Mouse (Mus musculus) lung, embryonic 14.5 days (tissue): Measurements from ENCODE around the gene Gjc2. TPM values are rescaled to one million over a fixed set of nuclear protein-coding genes. Genes with fewer than 3 reads are reported as not detected.

ENCODE experiments used
- ATAC-seq: fragments of 200-750 bp; cut with Nextera tagmentation; 2 replicates; pipeline ENCODE4 v1.8.0; 2017; ENCODE audit warnings: mild to moderate bottlenecking, moderate TSS enrichment, moderate library complexity; ENCODE audit not compliant: insufficient read depth
- DNase-seq: peaks from one replicate; pipeline ENCODE4 v3.0.0-alpha.2; 2015
- H3K27ac ChIP-seq: fragments of 300-500 bp; sonication (generic); 2 replicates; pipeline ENCODE4 v1.5.1; 2014; ENCODE audit warnings: low read depth, mild to moderate bottlenecking, moderate library complexity
- H3K27me3 ChIP-seq: fragments of 300-500 bp; sonication (generic); 2 replicates; pipeline ENCODE4 v1.6.1; 2014; ENCODE audit warnings: low read length, control low read depth; ENCODE audit not compliant: insufficient read depth
- H3K36me3 ChIP-seq: fragments of 300-500 bp; sonication (generic); 2 replicates; pipeline ENCODE4 v1.6.1; 2014; ENCODE audit warnings: control low read depth; ENCODE audit not compliant: insufficient read depth
- H3K4me1 ChIP-seq: fragments of 300-500 bp; sonication (generic); 2 replicates; pipeline ENCODE4 v1.6.1; 2014; ENCODE audit warnings: antibody characterized with exemption, control low read depth; ENCODE audit not compliant: insufficient read depth
- H3K4me2 ChIP-seq: fragments of 300-500 bp; sonication (generic); 2 replicates; pipeline ENCODE4 v1.6.1; 2014; ENCODE audit warnings: mild to moderate bottlenecking
- H3K4me3 ChIP-seq: fragments of 300-500 bp; sonication (generic); 2 replicates; pipeline ENCODE4 v1.5.1; 2014; ENCODE audit warnings: low read depth, low read length
- H3K9ac ChIP-seq: fragments of 300-500 bp; sonication (generic); 2 replicates; pipeline ENCODE4 v1.6.1; 2014
- H3K9me3 ChIP-seq: fragments of 300-500 bp; sonication (generic); 2 replicates; pipeline ENCODE4 v1.6.1; 2016; ENCODE audit warnings: low read depth, low read length, control low read depth
- CTCF ChIP-seq: IDR thresholded peaks from 2 replicates; pipeline ENCODE4 v1.5.1; 2016; ENCODE audit warnings: antibody characterized with exemption, low read depth
- WGBS: fragments of 180-500 bp; shearing (Covaris S2); extraction: QIAGEN DNeasy Blood & Tissue Kit; methylation state at CpG from one replicate; pipeline ENCODE4 v1.1.7; 2014; 5-methylcytosine and 5-hydroxymethylcytosine counted together
- polyA plus RNA-seq: library from polyadenylated mRNA; unstranded; fragments of >200 nt; fragmentation: Nextera tagmentation; extraction: Ambion mirVana; gene quantifications from 2 replicates; pipeline ENCODE4 v1.2.1, GENCODE M21; 2014

The Gjc2 gene
- polyA plus RNA-seq, 1 experiment from 2014 or later = 0.34 TPM

- WGBS = 5% methylated on average over 18 of the region's 18 CpGs
- Histone ChIP-seq H3K27ac (peak overlapping the region; percentile 97), H3K4me1 (no peaks in the 10 kb centered on the region), H3K9me3 (no peaks in the 10 kb centered on the region), H3K9ac (peak overlapping the region; percentile 92), H3K4me3 (peak overlapping the region; percentile 91), H3K27me3 (no peaks in the 10 kb centered on the region), H3K36me3 (peaks cover 68% of the 10 kb centered on the region), H3K4me2 (peak overlapping the region; percentile 85)
- TF ChIP-seq CTCF = peak; percentile 77
- ATAC-seq = peak; percentile 69
- DNase-seq = peak; percentile 88
Observed at GRCm38 (mm10) chr11:59209003-59209441, 26.0 kb upstream of the Gjc2 start.

DNA sequence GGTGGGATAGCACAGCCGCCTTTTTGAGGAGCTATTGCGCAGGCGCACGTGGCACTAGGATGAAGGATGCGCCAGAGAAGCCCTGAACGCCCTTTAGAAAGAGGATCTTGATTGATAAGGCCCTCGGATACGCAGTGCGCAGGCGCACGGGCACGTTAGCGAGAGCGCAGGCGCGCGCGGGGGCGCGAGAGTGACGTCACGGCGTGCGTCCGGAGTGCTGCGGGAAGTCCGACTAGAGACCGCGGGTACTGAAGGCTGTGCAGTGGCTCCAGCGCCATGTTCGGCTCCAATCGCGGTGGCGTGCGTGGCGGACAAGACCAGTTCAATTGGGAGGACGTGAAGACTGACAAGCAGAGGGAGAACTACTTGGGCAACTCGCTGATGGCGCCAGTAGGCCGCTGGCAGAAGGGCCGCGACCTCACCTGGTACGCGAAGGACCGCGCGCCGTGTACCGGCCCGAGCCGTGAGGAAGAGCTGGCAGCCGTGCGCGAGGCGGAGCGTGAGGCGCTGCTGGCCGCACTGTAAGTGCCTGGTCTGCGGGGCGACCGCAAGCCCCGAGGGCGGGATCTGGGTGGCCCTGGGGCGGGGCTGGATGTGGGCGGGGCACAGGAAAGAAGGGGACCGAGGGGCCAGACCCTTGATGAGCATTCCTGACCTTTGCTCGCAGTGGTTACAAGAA is 25.3 kb upstream of the Gjc2 start, which contains the start of gene 2310033P09Rik:
Gene 2310033P09Rik (plus strand): TSS at position 169 of the 679 bp plus-strand sequence.
- no peaks in the 10 kb centered on the region for H3K9me3 ChIP-seq
- peaks cover 64% of the 10 kb centered on the region for H3K36me3 ChIP-seq
- no peaks in the 10 kb centered on the region for H3K27me3 ChIP-seq
- DNase-seq = peak; percentile 98
- peak within 1 kb of the TSS; percentile 91 for H3K4me3 ChIP-seq
- ATAC-seq = peak; percentile 84
- H3K4me1 ChIP-seq = no peaks in the 10 kb centered on the region
- TF ChIP-seq CTCF = no peak
- peak within 1 kb of the TSS; percentile 92 for H3K9ac ChIP-seq
- peak within 1 kb of the TSS; percentile 97 for H3K27ac ChIP-seq
- H3K4me2 ChIP-seq = peak within 1 kb of the TSS; percentile 85
- under 1% methylated on average over 67 of the region's 67 CpGs for WGBS

GRCm38 (mm10) chr11:59202081-59202995 is 19.3 kb upstream of the Gjc2 start, which contains the start of gene Mrpl55:
Gene Mrpl55, plus strand, starts transcription at chr11:59202486.
- no peak for TF ChIP-seq CTCF
- peaks cover 41% of the 10 kb centered on the region for H3K36me3 ChIP-seq
- H3K9me3 ChIP-seq = no peaks in the 10 kb centered on the region
- under 1% methylated on average over 63 of the region's 63 CpGs for WGBS
- ATAC-seq (peak; percentile 91), DNase-seq (peak; percentile 98)
- peak within 1 kb of the TSS; percentile 90 for H3K4me3 ChIP-seq
- peak within 1 kb of the TSS; percentile 84 for H3K9ac ChIP-seq
- H3K4me2 ChIP-seq = peak within 1 kb of the TSS; percentile 94
- no peaks in the 10 kb centered on the region for H3K27me3 ChIP-seq
- peak within 1 kb of the TSS; percentile 69; the same call in 1 of the 2 replicates for H3K27ac ChIP-seq
- H3K4me1 ChIP-seq = peaks cover 8% of the 10 kb centered on the region; the same call in 1 of the 2 replicates

GRCm38 (mm10) chr11:59201216-59202002 is 18.4 kb upstream of the Gjc2 start:
- Histone ChIP-seq H3K9me3 (no peaks in the 10 kb centered on the region), H3K4me1 (peaks cover 8% of the 10 kb centered on the region; the same call in 1 of the 2 replicates), H3K4me2 (peak overlapping the region; percentile 94), H3K27ac (peak overlapping the region; percentile 69; the same call in 1 of the 2 replicates), H3K9ac (peak overlapping the region; percentile 84), H3K36me3 (peaks cover 38% of the 10 kb centered on the region), H3K27me3 (no peaks in the 10 kb centered on the region), H3K4me3 (peak overlapping the region; percentile 90)
- DNase-seq (no peak), ATAC-seq (peak; percentile 7; the same call in 1 of the 2 replicates)
- no peak for TF ChIP-seq CTCF
- WGBS = 28% methylated on average over 16 of the region's 16 CpGs

DNA sequence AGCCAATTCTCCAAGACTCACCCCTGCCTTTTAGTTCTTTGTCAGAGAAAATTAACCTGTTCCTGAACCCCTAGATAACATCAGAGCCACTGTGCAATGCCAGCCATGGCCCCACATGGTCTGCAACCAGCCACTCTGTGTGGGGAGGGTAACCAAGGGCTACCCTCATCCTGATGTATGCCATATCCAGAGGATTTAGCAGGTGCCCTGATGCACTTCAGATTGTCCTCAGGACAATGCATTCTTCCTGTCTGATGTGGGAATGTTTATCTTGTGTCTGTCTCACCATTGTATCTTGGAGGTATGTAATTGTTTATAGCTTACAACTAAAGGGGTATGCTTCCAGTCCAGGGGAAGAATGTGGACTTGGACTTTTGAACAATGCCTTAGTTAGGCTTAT is 13.2 kb upstream of the Gjc2 start:
- Histone ChIP-seq H3K4me1 (0 out of 2 replicates have a peak, but pooled peaks cover 2% of the 10 kb centered on the region), H3K4me3 (no peak overlapping the region), H3K9ac (no peak overlapping the region), H3K4me2 (no peak overlapping the region), H3K27me3 (no peaks in the 10 kb centered on the region), H3K9me3 (no peaks in the 10 kb centered on the region), H3K36me3 (peaks cover 15% of the 10 kb centered on the region; the same call in 1 of the 2 replicates), H3K27ac (no peak overlapping the region)
- no peak for TF ChIP-seq CTCF
- no peak for ATAC-seq
- DNase-seq = peak; percentile 31

GRCm38 (mm10) chr11:59192059-59192386 is 9.0 kb upstream of the Gjc2 start, which contains the start of gene Guk1:
Gene Guk1, minus strand, starts transcription at chr11:59192212.
- no peak for TF ChIP-seq CTCF
- peak; percentile 26; the same call in 1 of the 2 replicates for ATAC-seq

More at GRCm38 (mm10) chr11:59192059-59192386, 9.0 kb upstream of the Gjc2 start, which contains the start of gene Guk1:
- Histone ChIP-seq H3K4me1 (peaks cover 6% of the 10 kb centered on the region; the same call in 1 of the 2 replicates), H3K4me3 (peak within 1 kb of the TSS; percentile 66), H3K27me3 (no peaks in the 10 kb centered on the region), H3K9ac (peak within 1 kb of the TSS; percentile 76), H3K4me2 (peak within 1 kb of the TSS; percentile 83), H3K36me3 (no peaks in the 10 kb centered on the region), H3K9me3 (no peaks in the 10 kb centered on the region), H3K27ac (peak within 1 kb of the TSS; percentile 94)
- no peak for DNase-seq
- WGBS = 4% methylated on average over 16 of the region's 16 CpGs
